Mouse (Mus musculus): ENCODE data around the gene Usf2.

Gene Usf2

DNA sequence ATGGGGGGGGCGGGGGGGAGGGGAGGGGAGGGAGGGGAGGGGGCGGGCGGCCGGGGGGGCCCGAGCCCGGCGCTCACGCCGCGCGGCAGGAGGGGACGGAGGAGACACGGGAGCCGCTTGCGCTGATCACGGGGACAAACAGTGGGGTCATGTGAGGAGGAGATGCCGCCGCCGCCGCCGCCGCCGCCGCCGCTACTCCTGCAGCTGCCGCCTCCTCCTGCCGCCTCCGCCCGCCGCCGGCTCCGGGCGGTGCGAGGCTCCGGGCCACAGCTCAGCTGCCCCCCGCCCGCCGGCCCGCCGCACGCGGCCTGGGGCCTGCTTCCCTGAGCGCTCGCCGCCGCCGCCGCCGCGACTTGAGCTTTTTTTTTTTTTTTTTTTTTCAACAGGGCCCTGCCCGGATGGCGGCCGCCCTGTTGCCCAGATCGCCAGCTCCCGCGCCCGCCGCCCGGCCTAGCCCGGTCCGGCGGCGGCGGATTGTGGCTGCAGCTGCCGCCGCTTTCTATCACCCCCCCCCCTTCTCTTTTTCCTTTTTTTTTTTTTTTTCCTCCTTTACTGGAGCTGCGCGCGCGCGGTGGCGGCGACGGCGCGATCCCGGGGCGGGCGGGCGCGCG, at the start of gene Usf2:
Gene Usf2 (minus strand): TSS at position 48 of the 611 bp plus-strand sequence.
- peak; percentile 85 for DNase-seq (ENCODE audit: extremely low spot score, low spot score)

DNA sequence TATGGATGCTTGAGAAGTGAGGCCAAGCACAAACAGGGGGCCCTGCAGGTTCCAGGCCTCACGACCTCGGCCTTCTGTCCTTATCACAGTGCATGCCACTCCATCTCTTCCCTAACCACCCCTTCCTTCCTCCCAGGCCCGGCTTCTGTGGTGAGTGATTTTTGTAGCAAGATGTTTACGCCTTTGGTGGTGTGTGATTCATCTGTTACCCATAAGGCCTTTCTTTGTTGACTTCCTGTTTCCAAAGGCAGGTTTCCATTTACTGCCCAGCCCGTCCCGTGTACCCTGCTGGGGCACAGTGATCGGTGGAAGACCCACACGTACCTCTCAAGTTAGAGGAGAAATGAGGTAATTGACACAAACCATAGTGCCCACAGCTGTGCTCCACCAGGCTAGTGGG, 46.0 kb upstream of the Usf2 start:
- no peak for DNase-seq (ENCODE audit: extremely low spot score, low spot score)

DNA sequence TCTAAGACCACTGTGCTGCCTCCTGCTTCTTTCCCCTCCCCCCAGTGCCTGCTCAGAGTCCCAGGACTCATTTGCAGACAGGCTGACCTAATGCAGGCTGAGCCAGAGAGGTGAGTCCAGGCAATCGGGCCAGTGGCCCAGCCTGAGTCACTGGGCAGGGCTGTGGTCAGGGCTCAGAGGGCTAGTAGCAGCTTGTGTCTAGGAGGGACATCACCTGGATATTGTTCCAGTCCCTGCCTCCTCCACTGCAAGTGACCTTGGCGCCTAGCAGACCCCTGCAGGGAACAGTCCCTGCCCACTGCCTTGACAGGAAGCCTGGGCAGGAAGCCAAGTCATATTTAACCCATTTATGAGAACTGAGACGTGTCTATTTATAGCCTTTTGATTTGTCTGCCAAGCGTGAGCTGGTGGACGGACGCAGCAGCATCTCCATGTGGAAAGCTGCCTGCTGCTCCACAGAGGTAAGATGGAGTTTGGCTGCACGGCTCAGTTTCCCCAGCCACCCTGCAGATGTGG, 44.0 kb upstream of the Usf2 start:
- DNase-seq (ENCODE audit: extremely low spot score, low spot score): no peak

DNA sequence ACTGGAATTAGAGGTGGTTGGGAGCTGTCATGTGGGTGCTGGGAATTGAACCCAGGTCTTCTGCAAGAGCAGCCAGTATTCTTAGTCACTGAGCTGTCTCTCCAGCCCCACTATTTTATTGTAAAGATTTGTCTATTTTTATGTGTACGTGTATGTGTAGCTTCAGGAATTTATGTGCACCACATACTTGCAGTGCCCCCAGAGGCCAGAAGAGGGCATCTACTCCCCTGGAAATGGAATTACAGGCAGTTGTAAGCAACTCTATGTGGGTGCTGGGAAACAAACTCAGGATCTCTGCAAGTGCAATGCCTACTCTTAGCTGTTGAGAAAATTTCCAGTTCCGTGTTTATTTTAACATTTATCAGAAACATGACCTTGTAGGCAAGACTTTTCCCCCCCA, 39.9 kb upstream of the Usf2 start:
- DNase-seq (ENCODE audit: extremely low spot score, low spot score): no peak

DNA sequence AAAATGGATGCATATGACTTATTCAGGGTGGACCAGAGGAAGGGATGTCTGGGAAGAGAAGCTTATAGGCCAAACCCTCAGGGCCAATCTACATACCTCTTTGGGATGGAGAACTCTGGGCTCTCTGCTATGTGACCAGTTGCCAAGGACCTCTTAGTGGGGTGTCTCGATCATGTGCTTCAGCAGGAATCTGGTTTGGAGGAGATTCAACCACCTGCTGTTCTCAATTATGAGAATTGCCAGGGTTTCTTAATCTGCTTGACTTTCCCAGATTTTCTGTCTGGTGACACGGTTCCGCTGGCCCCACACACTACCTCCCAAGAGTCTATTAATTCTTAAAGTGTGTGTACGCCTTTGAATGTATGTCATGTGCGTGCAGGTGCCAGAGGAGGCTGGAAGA, 37.4 kb upstream of the Usf2 start:
- DNase-seq (ENCODE audit: extremely low spot score, low spot score): no peak

DNA sequence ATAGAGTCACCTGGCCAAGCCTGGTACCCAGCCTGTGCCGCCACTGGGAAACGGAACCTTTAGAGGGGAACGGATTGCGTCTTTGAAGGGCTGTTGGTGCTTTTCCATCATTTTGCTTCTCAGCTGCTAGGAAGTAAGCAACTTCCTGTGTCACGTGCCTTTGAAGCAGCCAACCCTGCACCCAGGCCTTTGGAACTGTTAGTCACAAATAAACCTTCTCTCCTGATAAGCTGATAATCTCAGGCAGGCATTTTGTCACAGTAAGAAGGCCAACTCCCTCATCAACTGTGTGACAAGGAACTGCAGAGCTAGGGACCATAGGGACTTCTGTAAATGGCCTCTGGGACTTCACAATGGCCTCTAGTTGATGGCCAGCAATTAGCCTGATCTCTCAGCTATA, 35.5 kb upstream of the Usf2 start:
- DNase-seq (ENCODE audit: extremely low spot score, low spot score): no peak

DNA sequence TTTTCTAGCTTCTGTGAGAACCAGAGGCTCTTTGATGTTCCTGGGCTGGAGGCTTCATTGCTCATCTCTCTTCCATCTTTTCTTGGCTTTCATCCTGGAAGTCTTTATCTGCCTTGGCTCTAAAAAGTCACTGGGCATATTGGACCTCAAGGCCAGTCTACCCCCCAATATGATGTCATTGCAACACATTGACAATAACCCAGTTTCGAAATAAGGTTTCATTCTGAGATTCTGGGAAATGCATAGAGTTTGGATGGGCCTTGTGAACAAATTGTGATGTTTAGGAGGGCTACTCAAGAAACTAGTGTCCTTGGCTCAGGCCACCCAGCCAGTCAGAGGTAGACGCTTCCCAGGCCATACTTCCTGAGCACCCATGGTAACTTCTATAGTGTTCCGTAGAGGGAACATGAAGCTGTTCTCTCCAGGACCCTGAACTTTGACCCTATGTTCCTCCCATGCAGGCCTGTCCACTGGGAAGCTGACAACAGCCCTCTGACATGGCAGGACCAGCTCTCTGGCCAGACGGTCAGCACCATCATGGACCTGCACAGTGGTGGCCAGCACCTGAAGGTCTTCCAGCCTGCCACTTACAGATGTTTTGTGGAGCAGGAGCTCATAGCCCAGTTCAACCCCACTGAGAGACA, 32.0 kb upstream of the Usf2 start:
- no peak for DNase-seq (ENCODE audit: extremely low spot score, low spot score)

DNA sequence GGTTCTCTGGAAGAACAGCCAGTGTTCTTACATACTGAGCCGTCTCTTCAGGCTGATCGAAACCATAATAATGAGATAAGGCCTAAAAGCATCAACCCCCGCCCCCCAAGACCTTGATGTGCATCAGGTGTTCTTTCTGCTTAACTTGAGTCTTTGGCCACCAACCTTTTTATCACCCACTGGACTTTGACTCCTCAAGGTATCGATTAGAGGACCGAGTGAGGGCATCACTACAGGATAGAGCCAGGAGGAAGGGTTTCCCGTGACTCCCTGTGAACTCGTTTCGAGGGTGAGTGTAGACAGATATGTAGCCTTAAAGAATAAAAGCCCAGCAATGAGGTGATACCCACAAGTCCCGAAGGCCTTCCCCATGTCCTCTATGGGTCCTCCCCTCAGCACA, 28.8 kb upstream of the Usf2 start:
- DNase-seq (ENCODE audit: extremely low spot score, low spot score): no peak

DNA sequence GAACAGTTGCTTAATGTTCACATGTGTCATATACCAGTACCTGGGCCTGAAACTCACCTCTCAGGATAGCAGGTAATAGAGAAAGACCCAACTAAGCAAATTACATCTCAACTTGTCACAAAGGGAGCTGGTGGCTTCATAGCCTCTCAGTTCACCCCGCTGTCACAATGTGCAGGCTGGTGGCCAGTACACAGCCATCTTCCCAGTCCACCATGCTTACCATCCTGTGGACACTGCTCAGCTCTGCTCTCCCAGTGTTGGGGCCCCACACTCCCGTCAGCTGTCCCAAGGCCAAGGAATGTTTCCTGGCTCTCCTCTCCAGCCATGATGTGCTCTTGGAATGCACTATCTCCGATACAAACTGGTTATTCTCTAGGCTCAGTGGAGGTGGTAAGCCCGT, 25.1 kb upstream of the Usf2 start:
- no peak for DNase-seq (ENCODE audit: extremely low spot score, low spot score)

DNA sequence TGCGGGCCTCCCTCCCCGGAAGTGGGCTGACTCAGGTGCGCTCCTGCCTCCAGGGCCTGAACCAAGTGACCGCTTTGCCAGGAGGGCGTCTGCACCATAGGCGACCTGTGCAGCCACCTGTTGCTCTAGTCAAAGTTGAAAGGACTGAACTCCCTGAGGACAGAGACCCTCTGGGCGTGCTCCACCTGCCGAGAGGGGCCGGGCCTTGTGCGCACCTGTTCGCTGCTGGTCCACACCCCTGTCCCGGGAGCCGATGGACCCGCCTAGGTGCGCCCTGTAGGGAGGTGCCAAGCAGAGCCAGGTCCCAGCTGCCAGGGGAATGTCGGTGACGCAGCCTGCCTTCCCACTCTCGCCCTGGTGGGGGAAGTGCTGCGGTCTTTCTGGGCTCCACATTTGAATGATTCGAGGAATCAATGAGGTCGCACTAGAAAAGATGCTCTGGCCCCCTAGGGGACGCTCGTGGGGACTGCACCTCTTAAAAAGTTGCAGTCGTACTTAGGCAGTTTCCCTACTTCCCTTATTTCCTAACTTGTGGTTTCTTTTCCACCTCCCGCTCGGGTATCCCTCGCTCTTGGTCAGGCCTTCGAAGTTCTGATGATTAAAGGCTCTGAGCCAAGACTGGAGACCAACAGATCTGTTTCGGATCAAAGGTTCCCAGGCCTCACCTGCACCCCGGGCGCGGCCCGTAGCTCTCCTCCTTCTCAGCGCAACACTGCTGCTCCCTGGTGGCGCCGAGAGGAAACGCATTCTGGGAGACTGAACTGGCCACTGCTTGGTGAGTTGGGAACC, 17.1 kb upstream of the Usf2 start, which contains the start of gene Fam187b:
Gene Fam187b (plus strand): TSS at position 290 of the 789 bp plus-strand sequence.
- DNase-seq (ENCODE audit: extremely low spot score, low spot score): peak; percentile 89

DNA sequence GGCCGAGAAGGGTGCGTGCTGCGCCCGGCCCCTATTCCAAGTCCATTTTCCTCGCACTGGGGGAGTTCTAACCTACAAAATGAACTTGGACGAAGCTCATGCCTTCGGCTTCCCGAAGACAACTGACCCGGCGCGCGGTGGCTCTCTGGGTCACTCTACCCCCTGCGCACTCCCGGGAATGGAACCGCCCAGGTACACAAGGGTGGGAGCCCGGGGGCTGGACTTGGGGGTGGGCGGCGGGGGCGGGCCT, 16.6 kb upstream of the Usf2 start, which contains the start of gene Lsr:
Gene Lsr (minus strand): TSS at position 214 of the 250 bp plus-strand sequence.
- no peak for DNase-seq (ENCODE audit: extremely low spot score, low spot score)

DNA sequence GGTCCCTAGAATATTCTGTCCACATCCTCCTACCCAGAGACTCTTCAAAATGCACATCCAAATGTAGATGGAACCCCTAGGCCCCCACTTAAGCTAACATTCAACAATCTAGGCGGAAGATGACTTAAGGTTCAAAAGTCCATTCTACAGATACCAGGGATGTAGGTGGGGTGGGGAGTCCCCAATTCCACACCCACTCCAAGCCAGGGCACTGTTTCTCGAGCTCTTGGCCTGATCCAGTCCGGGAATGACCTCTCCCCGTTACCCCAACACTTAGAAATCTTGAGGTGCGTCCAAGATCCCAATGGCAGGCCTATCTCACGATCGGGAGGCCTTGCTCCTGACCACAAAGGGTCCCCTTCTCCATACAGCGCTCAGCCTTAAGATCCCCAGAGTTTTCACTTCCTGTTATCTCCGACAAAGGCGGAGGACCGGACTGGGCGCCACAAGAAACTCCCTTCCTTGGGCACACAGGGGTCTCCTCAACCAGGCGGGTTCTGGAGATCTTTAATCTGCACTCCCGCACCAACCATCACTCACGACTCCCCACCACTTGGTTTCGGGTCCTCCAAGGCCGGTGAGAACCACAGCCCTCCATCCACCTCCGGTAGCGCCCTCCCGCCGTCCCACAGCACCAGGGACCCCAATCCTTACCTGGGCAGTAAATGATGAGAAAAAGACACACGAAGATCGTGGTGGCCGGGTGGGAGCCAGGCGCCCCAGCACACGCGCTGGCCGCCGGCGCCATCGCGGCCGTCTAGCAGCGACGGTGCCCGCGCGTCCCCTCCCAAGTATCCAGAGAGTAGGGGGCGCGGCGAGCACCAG, 16.0 kb upstream of the Usf2 start:
- peak; percentile 53 for DNase-seq (ENCODE audit: extremely low spot score, low spot score)

DNA sequence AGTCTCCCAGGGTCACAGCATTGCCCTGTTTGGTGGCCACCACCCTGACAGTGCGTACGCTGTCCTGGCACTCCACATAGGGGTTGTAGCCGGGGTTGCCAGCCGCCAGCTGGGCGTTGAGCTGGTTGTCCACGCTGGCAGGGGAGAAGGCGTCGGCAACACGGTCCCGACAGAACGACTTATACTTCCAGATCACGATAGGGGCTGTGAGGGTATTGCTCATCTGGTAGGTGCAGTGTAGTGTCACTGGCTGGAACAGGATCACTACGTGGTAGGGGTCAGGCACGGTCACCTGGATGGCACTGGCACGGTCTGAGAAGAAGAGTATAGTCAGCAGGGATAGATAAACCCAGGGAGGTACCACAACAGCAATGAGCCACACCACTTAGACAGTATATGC, 15.3 kb upstream of the Usf2 start:
- DNase-seq (ENCODE audit: extremely low spot score, low spot score): no peak

DNA sequence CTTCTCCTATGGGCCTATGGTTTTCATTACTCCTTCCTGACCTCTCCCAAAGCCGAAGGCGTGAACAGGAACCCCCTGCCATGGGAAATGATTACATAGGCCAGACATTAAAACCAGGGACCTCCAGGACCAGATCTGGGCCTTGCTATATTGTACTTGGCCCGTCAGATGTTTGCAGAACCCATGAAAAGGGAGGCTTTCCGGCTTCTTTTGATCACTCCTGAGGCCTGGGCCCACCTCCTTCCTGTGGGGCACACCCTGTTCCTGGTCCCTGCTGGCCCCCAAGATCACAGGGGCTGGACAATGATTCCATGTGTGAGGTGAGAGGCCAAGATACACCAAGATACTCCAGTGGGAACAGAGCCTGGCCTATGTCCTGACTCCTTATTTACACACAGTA, 12.6 kb upstream of the Usf2 start:
- no peak for DNase-seq (ENCODE audit: extremely low spot score, low spot score)

DNA sequence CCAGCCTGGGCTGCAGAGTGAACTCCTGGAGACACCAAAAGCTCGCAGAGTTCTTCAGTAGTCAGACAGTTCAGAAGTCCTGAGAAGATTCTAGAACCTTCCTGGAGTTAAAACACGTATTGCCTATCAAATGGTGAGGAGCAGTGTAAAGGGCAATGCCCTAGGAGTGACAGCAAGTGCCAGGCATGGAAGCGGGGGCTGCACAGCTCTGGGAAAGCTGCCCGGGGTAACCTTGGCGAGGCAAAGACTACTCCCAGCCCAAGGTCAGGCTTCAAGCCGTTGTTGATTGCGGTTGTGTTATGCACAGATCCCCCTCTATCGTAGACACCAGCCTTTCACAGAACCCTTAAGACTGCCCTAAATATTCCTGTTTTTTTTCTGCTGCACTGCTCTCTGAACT, 12.0 kb upstream of the Usf2 start:
- DNase-seq (ENCODE audit: extremely low spot score, low spot score): no peak

DNA sequence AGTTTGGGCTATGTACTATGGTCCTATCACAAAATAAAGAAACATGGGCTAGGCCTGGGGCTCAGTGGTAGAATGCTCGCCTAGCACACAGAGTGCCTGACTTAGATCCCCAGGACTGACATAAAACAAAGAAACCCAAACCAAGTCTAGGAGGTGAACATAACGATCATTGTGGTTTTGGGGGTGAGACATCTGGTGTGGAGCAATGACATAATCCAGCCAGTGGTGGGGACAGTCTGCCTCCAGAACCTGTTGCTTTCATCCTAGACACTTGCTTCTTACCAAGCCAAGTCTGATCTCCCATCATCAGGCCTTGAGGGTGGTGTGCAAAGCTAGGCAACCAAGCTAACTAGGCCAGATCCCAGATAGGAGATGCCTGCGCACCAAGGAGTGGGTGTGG, 10.1 kb upstream of the Usf2 start:
- no peak for DNase-seq (ENCODE audit: extremely low spot score, low spot score)

DNA sequence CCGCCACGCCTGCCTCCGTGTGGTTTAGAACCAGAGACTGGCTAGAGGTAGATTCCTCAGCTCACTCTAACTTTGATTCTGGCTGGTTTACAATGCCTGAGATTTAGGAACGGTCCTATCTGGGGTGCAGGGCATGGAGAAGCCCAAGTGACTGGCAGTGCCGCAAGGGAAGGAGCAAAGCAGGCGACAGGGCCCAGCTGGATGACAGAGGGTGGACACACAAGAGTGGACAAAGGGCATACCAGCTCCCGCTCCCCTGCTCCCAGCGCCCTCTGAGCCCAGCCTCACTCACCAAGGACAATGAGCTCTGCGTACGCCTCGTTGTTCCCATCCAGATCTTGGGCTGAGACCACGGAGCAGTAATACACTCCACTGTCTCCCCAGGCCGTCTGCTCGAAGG, 9.1 kb upstream of the Usf2 start:
- DNase-seq (ENCODE audit: extremely low spot score, low spot score): no peak

DNA sequence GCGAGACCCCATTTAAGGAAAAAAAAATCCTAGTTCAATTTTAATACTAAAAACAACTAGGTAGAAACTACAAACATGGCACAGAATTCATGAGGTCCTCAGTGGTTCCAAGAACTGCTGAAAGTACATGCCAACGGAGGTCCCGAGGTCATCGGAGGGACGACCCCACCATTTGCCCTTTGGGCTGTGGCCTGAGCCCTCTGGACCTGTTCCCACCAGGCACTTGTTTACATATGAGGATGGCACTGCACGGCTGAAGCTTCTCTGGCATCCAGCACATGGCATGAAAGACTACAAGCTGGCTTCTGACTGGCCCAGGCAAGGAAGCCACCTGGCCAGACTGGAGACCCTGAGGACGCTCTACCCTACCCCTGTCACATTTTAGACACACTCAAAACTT, 7.8 kb upstream of the Usf2 start:
- DNase-seq (ENCODE audit: extremely low spot score, low spot score): no peak

DNA sequence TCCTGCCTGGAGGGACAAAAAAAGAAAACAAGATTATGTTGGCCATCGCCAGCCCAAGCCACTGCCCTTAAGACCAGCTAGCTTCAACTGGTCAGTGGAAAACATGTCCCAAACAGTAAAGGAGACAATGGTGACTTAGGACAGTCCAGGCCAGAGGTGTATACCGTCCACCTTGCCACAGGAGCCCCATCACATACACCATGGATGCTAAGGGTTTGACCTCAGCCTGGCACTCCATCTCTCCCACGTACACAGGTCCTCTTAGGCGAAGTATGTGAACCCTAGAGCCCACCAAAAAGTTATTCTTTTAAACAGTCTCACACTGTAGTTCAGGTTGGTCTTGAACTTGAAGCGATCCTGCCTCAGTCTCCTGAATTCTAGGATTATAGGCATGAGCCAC, 6.3 kb upstream of the Usf2 start:
- DNase-seq (ENCODE audit: extremely low spot score, low spot score): no peak

DNA sequence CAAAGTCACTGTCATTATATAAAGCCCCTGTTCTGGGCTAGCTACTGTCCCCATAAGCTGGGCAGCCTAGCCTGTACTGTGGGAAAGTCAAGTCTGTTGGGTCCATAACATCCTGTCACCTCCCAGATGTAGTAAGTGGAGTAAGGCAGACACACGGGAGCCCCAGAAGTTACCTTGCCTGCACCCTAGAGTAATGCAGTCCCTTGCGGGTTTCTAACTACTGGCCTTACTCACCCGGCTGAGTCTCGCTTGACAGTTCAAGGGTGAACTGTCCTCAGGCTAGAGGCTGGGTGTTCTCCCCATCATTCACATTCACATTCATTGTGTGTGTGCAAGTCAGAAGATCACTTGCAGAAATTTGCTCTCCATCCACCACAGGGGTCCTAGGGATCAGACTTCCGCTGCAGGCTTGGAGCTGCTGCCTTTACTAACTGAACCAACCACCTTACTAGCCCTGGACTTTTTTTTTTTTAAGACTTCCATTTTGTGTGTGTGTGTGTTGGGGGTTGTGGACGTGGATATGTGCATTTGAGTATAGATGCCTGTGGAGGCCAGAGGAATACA, 3.3 kb upstream of the Usf2 start:
- no peak for DNase-seq (ENCODE audit: extremely low spot score, low spot score)

DNA sequence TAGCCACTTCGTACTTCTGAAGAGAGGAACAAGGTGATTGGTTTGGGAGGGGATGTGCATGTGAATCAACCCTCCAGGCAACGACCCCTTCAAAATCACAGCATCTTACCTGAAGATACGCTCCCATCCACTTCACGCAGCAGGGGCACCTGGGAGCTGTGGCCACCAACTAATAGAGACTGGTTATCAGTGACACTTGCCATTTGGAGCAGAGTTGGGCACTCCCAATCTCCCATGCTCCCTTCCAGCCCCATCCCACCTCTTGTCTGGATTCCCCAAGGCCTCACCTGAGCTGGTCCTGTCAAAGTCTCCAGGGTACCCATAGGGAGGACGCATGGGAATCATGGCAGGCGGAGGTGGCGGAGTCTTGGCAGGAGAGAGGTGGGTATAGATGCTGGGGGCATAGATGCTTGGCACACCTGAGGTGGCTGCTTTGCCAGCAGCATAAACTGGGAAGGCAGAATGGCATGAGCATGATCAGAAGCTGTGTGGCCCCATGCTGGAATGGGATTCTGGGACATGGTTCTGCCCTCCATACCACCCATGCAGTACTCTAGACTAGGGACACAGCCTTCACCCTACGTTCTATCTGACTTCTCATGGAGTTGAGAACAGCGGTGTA, 2.4 kb upstream of the Usf2 start:
- DNase-seq (ENCODE audit: extremely low spot score, low spot score): no peak

Data from neural tube, embryonic 10.5 days (tissue).